Mouse (Mus musculus) myocyte (in vitro differentiated cells): ENCODE data around the gene Tnks2. TPM values are rescaled to one million over a fixed set of nuclear protein-coding genes. Genes with fewer than 3 reads are reported as not detected.
A peak's percentile ranks its signal among the peaks of the same experiment; 100 is the strongest.

Experiments
- H3K27me3 ChIP-seq: one replicate; pipeline ENCODE4 v1.6.1; 2011; ENCODE audit not compliant: control insufficient read depth, insufficient read depth, insufficient read length
- H3K36me3 ChIP-seq: one replicate; pipeline ENCODE4 v1.6.1; 2011; ENCODE audit not compliant: control insufficient read depth, insufficient read depth
- H3K4me2 ChIP-seq: one replicate; pipeline ENCODE4 v1.6.1; 2011; ENCODE audit warnings: low read depth, control low read depth
- H3K4me3 ChIP-seq: one replicate; pipeline ENCODE4 v1.5.1; 2011; ENCODE audit warnings: mild to moderate bottlenecking, control low read depth, moderate library complexity
- H3K79me2 ChIP-seq: one replicate; pipeline ENCODE4 v1.6.1; 2011; ENCODE audit not compliant: control insufficient read depth, insufficient read depth
- H3ac ChIP-seq: one replicate; pipeline ENCODE4 v1.6.1; 2011; ENCODE audit not compliant: control insufficient read depth, insufficient read length
- CEBPB ChIP-seq: IDR thresholded peaks from 2 replicates; pipeline ENCODE4 v1.6.1; 2011; ENCODE audit warnings: mild to moderate bottlenecking, moderate library complexity; ENCODE audit not compliant: poor library complexity, insufficient read depth, severe bottlenecking
- E2F4 ChIP-seq: IDR thresholded peaks from one replicate; pipeline ENCODE4 v1.6.1; 2011; ENCODE audit warnings: mild to moderate bottlenecking, control low read depth, moderate library complexity; ENCODE audit not compliant: insufficient read depth
- MAX ChIP-seq: IDR thresholded peaks from one replicate; pipeline ENCODE4 v1.6.1; 2011; ENCODE audit warnings: low read depth, mild to moderate bottlenecking, control low read depth
- MYOD1 ChIP-seq, 3 experiments: IDR thresholded peaks; one replicate each; pipeline ENCODE4 v1.6.1; 2011; ENCODE audit warnings: control low read depth in 2 of 3, low read depth in 2 of 3, mild to moderate bottlenecking in 2 of 3, moderate library complexity in 1 of 3; ENCODE audit not compliant: insufficient read length in 2 of 3, control insufficient read depth in 1 of 3
- MYOG ChIP-seq, 3 experiments: IDR thresholded peaks; one replicate each; pipeline ENCODE4 v1.6.1; 2011; ENCODE audit warnings: control low read depth in 2 of 3, low read depth in 2 of 3, mild to moderate bottlenecking in 2 of 3; ENCODE audit not compliant: insufficient read length in 2 of 3, control insufficient read depth in 1 of 3, insufficient read depth in 1 of 3
- POLR2A ChIP-seq: IDR thresholded peaks from one replicate; pipeline ENCODE4 v1.6.1; 2011; ENCODE audit warnings: low read depth, mild to moderate bottlenecking, control low read depth, moderate library complexity; ENCODE audit not compliant: insufficient read length
- POLR2AphosphoS2 ChIP-seq: IDR thresholded peaks from one replicate; pipeline ENCODE4 v1.6.1; 2011; ENCODE audit warnings: low read depth, control low read depth; ENCODE audit not compliant: insufficient read length
- REST ChIP-seq: IDR thresholded peaks from one replicate; pipeline ENCODE4 v1.6.1; 2011; ENCODE audit warnings: mild to moderate bottlenecking, control low read depth, moderate library complexity; ENCODE audit not compliant: insufficient read depth, insufficient read length
- SRF ChIP-seq: IDR thresholded peaks from one replicate; pipeline ENCODE4 v1.6.1; 2011; ENCODE audit warnings: low read depth; ENCODE audit not compliant: control insufficient read depth, insufficient read length
- TCF12 ChIP-seq: IDR thresholded peaks from one replicate; pipeline ENCODE4 v1.6.1; 2011; ENCODE audit warnings: mild to moderate bottlenecking, control low read depth; ENCODE audit not compliant: poor library complexity, insufficient read depth, severe bottlenecking
- TCF3 ChIP-seq: IDR thresholded peaks from one replicate; pipeline ENCODE4 v1.6.1; 2011; ENCODE audit warnings: low read depth, control low read depth; ENCODE audit not compliant: insufficient read length
- USF1 ChIP-seq: IDR thresholded peaks from one replicate; pipeline ENCODE4 v1.6.1; 2011; ENCODE audit warnings: low read depth, mild to moderate bottlenecking, control low read depth, moderate library complexity
- polyA plus RNA-seq: library from polyadenylated mRNA; unstranded; fragments of >200 nt; fragmentation: generic; extraction: Trizol; gene quantifications from one replicate; pipeline ENCODE4 v1.2.1, GENCODE M21; 2012; ENCODE audit warnings: missing spikeins

The Tnks2 gene
- polyA plus RNA-seq, 1 experiment = 22.3 TPM

DNA sequence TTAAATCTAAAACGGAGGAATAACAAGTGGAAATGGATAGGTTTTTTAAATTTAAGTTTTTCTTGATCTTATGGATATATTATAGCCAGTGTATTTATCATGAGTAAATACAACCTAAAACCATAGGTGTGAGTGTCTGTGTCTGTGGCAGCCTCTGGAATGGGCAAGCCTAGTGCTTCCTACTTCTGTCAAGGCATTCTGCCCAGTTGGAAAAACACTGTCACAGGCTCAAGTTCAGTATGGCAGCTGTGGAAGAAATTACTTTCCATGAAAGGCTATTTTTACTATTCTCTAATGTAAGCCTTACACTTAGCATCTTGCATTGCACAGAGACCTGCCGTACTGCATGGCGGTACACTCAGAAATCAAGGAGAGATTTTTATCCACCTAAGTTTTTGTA, 57.7 kb downstream of the Tnks2 start:
- Histone ChIP-seq H3K36me3 (peaks cover 52% of the 10 kb centered on the region), H3K4me3 (no peak overlapping the region), H3K79me2 (no peaks in the 10 kb centered on the region), H3ac (no peak overlapping the region), H3K4me2 (no peak overlapping the region), H3K27me3 (no peaks in the 10 kb centered on the region)
- no peak for TF ChIP-seq MYOD1 (IDR thresholded peaks at IDR 0.05; ENCODE audit: control insufficient read depth in 1 of 3, insufficient read length in 2 of 3, low read depth in 2 of 3)
- no peak for TF ChIP-seq TCF12
- no peak for TF ChIP-seq REST
- no peak for TF ChIP-seq USF1
- no peak for TF ChIP-seq MYOG (IDR thresholded peaks at IDR 0.05; ENCODE audit: control insufficient read depth in 1 of 3, insufficient read depth in 1 of 3, insufficient read length in 2 of 3, low read depth in 2 of 3)
- no peak for TF ChIP-seq MAX
- TF ChIP-seq SRF = no peak

DNA sequence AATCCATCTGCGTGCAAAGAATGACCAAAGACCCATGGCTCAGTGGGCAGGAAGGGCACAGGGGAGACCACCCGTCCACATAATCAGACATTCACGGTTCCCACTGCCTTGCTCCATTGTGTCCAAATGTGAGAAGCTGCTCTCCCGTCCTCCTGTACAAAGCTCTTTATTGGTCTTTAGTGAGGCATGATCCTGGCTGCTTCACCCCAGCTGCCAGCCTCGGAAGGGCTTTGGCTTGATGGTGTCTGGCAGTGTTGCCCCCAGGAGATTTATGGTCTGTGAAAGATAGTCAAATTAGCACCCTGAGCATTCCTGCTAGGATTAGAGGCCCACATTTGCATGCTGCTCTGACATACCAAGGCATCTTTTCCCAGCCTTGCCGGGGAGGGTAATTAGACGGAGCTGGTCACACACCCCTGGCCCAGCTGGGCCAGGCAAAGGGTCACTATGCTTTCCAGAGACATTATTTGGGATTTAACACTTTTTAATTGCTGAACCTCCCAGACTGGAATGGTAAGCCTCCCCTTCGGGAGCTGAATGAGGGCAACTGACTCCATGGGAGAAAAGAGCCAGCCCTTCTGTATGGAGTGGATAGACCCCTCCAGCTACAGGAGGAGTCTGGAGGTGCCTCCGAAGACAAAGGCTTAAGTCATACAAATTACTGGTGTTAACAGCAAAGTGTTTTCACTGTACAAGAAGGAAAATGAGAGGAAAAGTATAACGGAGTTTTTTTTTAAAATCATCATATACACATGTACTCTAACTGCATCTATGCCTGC, 62.9 kb downstream of the Tnks2 start:
- Histone ChIP-seq H3K79me2 (no peaks in the 10 kb centered on the region), H3ac (no peak overlapping the region), H3K36me3 (peaks cover 16% of the 10 kb centered on the region), H3K27me3 (no peaks in the 10 kb centered on the region), H3K4me3 (no peak overlapping the region), H3K4me2 (no peak overlapping the region)
- TF ChIP-seq CEBPB (no peak), POLR2AphosphoS2 (peak; percentile 37)

DNA sequence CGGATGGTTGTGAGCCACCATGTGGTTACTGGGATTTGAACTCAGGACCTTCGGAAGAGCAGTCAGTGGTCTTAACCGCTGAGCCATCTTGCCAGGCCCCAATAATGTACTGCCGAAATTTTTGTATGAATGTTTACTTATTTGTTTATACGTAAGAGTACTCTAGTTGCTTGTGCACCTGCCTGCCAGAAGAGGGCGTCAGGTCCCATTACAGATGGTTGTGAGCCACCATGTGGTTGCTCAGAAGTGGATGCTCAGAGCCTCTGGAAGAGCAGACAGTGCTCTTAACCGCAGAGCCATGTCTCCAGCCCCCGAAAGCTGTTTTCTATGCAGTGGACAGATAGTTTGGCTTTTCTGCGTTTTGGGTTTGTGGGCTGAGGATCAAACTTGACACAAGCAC, 63.7 kb downstream of the Tnks2 start:
- H3K4me2 ChIP-seq = no peak overlapping the region

DNA sequence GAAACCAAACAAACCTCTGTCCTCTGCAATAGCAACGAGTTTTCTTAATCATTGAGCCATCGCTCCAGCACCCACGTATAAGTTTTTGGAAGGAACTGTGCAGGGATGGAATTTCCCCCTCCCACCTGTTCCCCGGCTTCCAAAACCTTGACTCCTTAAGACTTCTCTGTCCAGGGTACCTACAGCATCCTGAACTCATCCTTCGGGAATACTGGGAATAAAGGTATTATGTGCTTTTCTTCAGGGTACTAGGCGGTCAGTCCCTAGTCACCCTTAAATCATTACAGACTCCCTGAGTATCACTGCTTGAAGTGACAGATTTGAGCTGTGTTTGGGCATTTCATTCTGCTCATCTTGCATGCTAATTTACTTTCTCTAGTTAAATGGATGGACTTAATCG, 69.3 kb downstream of the Tnks2 start:
- Histone ChIP-seq H3K36me3 (no peaks in the 10 kb centered on the region), H3K27me3 (no peaks in the 10 kb centered on the region), H3K4me2 (no peak overlapping the region), H3K4me3 (no peak overlapping the region), H3ac (no peak overlapping the region), H3K79me2 (no peaks in the 10 kb centered on the region)
- no peak for TF ChIP-seq MYOD1 (IDR thresholded peaks at IDR 0.05; ENCODE audit: control insufficient read depth in 1 of 3, insufficient read length in 2 of 3, low read depth in 2 of 3)
- TF ChIP-seq POLR2A = no peak

More for the DNA sequence above, 63.7 kb downstream of the Tnks2 start:
- Histone ChIP-seq H3K27me3 (no peaks in the 10 kb centered on the region), H3ac (no peak overlapping the region), H3K79me2 (no peaks in the 10 kb centered on the region), H3K4me3 (no peak overlapping the region), H3K36me3 (peaks cover 16% of the 10 kb centered on the region)
- TF ChIP-seq REST (no peak), MAX (no peak), POLR2AphosphoS2 (no peak), MYOD1 (IDR thresholded peaks at IDR 0.05; ENCODE audit: control insufficient read depth in 1 of 3, insufficient read length in 2 of 3, low read depth in 2 of 3) (no peak), POLR2A (no peak), TCF3 (no peak), USF1 (no peak)

DNA sequence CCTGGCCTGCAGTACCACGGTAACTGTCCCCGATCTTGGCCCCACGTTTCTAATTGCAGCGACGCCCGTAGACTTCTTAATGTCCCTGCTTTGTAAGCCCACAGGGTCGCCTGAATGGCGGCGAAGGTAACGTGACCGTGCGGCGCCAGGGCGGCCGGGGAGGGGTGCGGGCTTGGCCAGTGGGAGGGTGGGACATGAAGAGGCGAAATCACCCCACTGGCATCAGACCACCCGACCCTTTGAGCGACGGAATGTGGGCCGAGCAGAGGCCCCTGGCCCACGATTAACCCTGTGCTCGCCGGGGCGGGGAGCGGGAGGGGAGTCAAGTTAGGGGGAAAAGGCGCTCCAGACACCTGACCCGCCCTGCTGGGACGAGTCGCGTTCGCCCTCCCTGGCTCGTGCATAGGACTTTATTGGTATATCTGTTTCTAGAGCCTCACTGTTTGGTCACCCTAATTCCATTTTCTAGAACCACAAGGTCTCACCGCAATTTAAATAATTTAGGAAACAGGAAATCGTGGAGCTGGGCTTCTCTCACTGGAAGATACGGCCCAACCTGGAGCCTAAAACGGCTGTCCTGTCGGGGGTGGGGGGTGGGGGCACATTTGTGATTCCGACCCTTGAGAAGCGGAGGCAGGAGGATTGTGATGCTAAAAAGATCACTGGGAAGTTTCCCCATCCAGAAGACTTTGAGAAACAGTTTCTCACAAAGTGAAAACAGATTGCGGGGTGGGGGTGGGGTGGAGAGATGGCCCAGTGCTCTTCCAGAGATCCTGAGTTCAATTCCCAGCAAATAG, 70.4 kb downstream of the Tnks2 start:
- no peaks in the 10 kb centered on the region for H3K27me3 ChIP-seq
- H3K36me3 ChIP-seq = no peaks in the 10 kb centered on the region
- peak overlapping the region; percentile 16 for H3K4me2 ChIP-seq
- H3ac ChIP-seq = no peak overlapping the region
- TF ChIP-seq E2F4 (no peak), REST (no peak), POLR2AphosphoS2 (no peak), SRF (no peak), USF1 (no peak), TCF12 (no peak), MAX (no peak), CEBPB (no peak)
- no peak overlapping the region for H3K4me3 ChIP-seq
- no peaks in the 10 kb centered on the region for H3K79me2 ChIP-seq
